Mouse (Mus musculus) layer of hippocampus, adult 18-20 months (tissue): Measurements from ENCODE around the gene Cox4i2. TPM values are rescaled to one million over a fixed set of nuclear protein-coding genes. Genes with fewer than 3 reads are reported as not detected.

Experiments used
- DNase-seq, 2 experiments: peaks; one replicate each; pipeline ENCODE4 v3.0.0; 2022; ENCODE audit warnings: low spot score in 2 of 2
- total RNA-seq, 2 experiments: library from RNA; stranded (reverse); gene quantifications; 2 replicates each; pipeline ENCODE4 v1.2.3; 2021

Cox4i2 gene
- total RNA-seq, 2 experiments from 2014 or later: 1.1 to 2.3 TPM

DNA sequence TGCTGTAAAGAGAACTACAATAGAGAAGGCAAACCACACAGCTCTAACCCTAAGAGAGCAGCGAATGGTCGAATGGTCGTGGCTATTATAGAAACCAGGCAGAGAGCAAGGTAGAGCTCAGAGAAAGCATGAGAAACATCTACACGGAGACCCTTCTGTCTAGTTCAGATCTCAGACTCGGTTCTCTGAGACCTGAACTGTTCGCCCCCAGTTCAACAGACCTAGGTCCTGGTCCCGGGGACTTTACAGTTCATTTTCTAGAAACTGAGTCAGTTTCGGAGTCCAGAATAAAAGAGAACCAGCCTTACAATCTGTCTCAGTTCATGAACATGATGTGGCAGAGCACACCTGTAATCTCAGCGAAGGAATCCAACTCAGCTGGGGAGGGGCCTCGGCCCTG, 19.5 kb upstream of the Cox4i2 start:
- DNase-seq: no peak

DNA sequence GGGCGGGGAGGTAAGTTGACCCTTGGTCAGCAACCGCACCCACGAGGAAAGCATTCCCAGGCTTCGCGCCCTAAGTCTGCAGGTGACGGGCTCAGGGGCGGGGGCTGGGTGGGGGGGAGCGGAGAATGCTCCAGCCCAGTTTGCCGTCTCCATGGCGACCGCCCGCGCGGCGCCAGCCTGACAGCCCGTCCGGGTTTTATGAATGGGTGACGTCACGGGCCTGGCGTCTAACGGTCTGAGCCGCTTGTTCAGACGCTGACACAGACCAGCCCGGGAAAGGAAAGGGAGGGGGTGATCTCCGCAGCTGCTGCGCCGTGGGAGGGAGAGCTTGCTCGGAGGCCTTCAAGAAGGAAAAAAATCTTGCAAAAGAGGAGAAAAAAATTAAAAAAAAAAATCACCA, 19.0 kb upstream of the Cox4i2 start:
- peak; percentile 90 to 92 for DNase-seq

DNA sequence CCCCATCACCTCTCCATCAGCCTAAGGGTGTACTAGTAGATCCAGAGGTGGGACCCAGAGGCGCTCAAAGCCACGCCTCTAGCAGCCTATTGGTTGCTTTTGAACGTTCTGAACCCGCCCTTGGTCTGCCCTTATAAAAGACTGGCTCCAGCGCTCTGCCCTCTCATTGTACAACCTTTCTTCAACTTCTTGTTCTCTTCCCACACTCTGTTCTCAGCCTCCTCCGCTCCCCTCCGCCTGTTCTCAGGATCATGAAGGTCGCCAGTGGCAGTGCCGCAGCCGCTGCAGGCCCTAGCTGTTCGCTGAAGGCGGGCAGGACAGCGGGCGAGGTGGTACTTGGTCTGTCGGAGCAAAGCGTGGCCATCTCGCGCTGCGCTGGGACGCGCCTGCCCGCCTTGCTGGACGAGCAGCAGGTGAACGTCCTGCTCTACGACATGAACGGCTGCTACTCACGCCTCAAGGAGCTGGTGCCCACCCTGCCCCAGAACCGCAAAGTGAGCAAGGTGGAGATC, 17.8 kb upstream of the Cox4i2 start, which contains the start of gene Id1:
Id1 (plus strand) TSS at position 162 of the 512 bp plus-strand sequence.
- DNase-seq: peak in 1 of 2 experiments; percentile 46

DNA sequence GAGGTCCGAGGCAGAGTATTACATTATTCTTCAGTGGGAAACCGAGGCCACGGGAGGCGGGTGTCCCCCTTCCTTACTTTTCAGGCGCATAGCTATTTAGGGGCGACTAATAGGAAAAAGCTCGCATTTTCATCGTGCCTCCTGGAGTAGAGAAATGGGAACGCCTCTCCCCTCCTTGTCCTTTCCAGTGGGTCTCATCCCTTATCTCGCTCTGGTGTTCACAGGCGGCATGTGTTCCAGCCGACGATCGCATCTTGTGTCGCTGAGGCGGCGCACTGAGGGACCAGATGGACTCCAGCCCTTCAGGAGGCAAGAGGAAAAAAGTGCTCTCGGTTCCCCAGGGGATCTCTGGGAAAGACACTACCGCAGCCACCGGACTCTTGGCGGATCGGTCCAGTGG, 17.2 kb upstream of the Cox4i2 start:
- no peak for DNase-seq

DNA sequence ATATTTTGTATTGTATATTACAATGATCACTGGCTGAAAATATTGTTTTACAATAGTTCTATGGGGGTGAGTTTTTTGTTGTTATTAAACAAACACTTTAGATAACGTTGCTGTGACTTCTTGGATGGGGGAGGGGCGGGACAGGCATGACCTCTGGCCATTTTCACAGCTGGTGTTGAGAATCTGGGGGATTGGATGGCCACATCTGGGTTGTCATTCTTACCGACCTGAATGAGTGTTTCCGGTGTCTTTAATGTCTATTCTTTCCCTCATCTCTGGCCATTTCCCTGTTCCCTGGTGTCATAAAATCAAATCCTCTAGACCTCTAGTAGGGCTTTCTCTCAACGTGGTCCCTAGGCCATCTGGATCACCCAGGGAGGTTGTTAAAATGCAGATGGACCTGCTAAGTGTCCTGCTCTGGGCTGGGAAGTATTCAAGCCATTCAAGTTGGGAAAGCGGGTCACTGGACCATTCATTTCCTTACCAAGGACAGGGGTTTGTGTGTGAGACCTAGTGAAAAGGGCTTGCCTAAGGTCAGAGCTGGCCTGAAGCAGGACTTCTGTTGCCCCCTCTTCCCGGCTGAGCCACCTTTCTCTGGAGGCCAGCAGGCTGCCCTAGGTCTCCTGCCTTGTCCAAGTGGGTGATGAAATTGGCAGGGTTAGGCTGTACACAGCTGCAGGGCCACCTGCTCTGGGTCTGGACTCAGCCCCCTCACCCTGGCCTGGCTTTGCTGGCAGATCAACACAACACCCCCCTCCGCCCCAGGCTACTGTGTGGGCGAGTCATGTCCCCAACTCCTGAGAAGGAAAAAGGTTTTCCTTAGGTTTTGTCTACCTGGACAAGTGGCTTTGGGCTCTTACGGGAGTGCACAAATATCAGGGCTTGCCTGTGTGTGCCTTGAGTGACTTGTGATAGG, 16.4 kb upstream of the Cox4i2 start:
- DNase-seq: no peak

DNA sequence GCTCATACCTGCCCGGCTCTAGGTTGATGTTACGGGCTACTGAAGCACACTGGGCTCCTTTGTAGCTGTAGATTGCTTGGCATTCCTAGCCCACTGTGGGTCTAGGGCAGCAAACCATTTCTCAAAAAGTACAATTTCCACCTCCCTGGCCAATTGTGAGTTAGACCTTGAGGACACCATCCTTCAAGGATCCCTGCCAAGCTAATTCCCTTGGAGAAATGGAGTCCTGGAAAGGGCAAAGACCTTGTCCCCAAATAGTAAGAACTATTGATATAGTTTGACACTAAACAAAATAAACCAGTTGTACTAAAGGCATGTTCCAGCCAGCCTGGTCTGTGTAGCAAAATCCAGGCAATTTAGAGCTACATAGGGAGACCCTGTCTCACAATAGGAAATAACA, 15.6 kb upstream of the Cox4i2 start:
- no peak for DNase-seq

DNA sequence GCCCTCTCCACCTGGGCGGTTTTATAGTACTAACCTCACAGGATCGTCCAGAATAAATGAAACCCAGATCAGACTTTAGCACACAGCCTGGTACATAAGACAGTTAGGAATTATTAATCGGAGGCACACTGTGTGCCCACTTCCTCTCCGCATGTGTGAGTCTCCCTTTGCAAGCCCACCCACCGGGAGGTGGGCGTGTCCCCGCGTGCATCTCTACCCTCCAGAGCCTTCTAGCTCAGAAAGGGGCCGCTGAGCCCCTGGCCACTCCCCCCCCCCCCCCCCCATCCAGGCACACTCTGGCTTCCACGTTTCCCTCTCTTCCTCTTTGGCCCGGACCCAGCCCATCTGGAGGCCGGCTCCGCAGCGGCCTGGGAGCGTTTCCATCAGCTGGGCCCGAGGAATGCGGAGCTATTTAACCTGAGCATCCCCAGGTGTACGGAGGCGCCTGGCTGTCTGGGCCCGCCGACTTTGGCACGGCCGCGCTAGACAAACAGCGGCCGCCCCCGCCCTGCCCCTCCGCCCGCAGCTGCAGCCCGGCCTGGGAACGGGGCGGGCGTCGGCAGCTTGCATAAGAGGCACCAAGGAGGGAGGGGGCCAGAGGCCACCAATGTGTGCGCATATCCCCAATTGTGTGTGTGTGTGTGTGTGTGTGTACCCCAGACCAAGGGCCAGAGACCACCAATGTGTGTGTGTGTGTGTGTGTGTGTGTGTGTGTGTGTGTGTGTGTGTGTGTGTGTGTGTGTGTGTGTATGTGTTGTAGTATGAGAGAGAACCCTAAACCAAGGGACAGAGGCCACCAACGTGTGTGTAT, 14.7 kb upstream of the Cox4i2 start:
- no peak for DNase-seq

DNA sequence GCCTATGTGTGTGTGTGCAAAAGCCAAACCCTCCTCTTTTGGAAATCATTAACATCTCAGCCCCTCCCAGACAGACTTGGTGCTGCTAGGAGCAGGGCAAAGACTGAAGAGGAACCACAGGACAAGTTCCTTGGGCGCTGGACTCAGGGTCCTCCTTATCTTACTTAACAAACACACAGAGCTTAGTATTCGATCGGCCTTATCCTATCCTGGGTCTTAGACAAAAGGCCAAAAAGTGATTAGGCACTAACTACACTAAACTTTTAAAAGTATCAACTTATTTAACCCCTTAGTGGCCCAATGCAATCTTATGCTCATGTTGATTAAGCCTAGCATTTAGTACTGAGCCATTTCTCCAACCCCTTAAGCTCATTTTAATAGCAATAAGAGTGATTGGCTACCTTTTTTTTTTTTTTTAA, 14.1 kb upstream of the Cox4i2 start:
- DNase-seq: no peak

DNA sequence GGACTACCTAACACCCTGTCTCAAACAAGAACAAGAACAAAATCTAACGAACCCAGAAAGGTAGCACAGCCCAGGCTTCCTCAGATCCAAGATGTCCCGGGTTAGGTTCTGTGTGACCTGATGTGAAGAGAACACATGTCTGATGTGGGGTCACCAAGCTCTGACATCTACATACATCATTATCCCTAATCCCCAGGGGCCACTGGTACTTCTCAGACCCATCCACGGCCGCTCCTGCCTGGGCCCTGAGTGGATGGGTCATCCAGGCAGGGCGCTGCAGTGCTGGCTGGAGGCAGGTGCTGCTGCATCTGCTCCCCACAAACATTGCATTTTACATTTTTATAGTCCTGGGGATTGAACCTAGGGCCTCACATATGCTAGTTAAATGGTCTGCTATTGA, 13.5 kb upstream of the Cox4i2 start:
- no peak for DNase-seq

DNA sequence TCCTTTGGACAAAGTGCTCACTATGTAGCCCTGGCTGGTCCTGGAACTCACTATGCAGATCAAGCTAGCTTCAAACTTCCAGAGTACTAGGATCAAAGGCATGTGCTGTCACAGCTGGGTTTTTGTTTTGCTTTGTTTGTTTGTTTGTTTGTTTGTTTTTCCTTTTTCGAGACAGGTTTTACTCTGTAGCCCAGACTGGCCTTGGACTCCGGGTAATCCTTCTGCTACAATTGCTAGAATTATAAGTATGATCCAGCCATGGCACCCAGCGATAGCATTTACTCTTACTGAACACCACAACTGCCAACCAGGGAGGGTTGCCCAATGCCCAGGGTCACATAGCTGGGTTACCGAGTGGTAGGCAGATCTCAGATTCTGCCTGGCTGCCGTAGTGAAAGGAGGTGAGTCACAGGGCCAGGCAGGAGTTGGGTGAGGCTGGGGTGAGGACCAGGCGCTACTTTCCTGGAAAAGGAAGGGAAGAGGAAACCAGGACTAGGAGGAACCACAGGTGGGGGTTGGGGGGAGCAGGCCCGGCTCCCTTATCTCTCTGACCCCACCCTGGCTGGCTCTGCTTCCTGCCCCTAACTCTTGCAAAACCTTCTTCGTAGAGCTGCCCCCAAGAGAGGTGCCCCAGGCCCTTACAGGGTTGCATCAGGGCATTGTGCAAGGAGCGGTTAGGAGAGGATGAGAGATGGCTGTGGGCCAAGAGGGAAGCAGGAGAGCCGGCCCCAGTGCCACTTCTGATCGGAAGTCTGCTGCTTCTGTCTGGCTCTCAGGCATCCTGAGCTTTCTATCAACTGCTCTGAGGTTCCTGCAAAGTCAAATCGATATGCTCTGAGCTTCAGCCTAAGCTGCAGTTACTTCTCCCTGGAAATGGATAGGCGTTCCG, 12.6 kb upstream of the Cox4i2 start:
- no peak for DNase-seq

DNA sequence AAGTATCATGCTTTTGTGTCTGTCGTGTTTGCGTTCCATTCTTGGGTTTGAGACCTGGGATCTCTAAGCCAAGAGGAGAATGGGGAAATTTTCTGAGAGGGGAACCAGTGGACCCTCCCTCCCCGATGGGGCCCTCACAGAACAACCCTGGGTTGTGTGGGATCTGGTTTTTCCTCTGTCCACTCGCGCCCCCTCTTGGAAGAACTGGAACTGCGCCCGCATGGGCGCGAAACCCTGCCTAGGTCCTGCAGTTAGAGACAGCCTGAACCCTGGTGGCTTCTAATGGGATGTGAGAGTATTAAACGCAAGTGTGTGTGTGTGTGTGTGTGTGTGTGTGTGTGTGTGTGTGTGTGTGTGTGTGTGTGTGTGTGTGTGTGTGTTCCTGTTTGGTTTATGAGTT, 11.5 kb upstream of the Cox4i2 start:
- no peak for DNase-seq

DNA sequence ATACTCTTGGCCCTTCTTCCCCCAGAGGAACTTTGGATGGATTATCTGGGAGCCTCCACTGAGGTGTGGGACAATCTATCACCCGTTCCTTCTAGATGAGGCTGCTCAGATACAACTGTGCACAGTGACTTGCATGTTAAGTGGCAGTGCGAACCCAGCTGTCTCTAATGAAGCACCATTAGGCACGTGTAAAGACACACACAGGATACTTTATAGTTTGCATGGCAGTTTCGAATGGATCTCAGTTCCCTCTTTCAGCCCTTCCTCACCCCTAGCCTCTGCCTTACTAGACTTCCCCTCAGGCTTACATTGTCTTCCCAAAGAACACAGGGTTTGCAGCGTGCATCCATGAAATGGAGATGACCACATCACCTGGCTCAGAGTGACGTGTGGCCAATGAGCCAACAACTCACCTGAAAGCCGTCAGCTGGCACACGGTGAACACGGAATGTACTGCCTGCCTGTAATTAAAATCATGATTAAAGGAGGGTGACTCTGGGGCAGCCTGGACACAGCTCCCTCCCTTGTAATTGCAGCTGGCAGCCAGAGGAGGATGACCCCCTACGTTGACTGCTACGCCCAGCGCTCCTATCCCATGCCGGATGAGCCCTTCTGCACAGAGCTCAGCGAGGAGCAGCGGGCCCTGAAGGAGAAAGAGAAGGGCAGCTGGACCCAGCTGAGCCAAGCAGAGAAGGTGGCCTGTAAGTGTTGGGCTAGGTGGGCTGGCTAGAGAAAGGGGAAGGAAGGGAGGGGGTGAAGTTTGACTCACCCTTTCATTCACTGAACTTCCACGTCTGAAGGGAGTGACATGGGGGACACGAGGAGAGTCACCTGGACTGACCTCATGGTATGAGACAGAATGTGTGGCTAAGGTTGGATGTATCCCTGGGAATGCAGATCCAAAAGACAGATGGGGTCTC, 2.8 kb downstream of the Cox4i2 start:
- no peak for DNase-seq

DNA sequence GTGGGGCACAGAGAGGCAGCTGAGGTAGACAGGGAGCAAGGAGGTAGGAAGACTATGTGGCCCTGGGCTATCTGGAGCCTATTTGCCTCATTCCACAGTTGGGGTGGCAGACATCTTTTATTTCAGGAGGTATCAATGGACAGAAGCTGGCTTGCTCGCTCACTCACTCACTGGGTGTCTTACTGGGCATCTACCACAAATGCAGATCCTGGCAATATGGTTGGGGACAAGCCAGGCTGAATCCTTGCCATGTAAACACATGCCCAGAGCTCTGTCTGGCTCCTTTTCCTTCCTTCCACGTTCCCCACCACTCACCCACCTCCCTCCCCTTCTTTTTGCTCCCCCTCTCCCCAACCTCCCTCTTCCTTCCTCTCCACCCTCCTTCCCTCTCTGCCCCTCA, 3.5 kb downstream of the Cox4i2 start:
- DNase-seq: no peak

DNA sequence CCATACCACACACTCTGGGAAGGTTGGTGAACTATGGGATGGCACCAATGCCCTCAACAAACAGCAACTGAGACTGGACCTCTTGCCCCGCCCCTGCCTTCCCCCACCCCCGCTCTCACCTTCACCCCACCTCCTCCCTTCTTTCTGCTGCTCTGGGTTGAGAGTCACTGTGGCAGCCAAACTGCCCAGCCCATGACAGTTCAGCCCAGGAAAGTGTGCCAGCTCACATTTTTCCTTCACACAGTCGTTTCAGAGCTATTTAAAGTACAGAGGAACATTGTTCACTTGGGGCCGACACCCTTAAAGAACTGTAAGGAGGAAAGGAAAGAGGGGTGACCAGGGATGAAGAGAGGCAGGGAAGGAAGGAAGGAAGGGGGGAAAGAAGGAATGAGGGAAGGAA, 4.4 kb downstream of the Cox4i2 start:
- DNase-seq: no peak

DNA sequence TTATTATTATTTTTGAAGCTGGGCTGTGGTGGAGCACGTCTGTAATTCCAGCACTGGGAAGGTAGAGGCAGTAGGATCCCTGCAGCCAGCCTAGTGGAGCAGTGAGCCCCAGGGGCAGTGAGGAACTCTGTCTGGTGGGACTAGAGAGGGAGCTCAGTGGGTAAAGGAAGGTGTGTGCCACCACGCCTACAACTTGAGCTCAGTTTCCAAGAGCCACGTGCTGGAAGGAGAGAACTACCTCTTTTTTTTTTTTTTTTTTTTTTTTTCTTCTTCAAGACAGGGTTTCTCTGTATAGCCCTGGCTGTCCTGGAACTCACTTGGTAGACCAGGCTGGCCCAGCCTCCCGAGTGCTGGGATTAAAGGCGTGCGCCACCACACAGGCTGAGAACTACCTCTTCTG, 9.3 kb downstream of the Cox4i2 start:
- no peak for DNase-seq

DNA sequence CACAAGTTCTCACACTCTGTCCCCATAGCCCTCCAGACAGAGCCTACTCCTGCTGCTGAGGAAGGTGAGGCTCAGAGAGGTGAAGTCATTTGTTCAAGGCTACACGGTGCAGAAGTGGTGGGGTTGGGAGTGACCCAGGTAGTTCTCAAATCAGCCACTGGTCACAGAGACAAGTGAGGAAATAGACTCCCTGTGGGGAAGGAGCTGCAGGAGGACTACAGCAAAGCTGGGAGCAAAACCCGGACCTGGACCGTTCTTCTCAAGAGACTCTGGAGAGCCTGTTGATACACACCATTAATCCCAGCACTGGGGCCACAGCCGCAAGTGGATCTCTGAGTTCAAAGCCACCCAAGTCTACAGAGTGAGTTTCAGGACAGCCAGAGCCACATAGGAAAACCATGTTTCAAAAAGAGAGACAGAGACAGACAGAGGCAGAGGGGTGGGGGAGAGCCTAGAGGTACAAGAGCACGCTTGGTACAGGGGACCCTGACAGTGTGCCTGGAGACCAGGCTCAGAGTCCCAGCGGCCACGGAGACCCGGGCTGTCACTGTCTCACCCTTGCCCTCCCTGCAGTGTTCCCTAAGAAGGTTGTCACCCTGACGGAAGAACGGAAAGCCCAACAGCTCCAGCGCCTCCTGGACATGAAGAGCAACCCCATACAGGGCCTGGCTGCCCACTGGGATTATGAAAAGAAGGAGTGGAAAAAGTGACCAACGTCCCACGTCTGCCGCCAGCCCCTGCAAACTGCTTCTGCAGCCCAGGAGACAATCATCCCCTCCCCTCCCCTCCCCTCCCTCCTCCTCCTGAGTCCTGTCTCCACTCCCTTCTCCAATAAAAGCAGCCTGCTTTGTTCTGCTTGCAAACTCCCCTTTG, 10.4 kb downstream of the Cox4i2 start:
- no peak for DNase-seq

DNA sequence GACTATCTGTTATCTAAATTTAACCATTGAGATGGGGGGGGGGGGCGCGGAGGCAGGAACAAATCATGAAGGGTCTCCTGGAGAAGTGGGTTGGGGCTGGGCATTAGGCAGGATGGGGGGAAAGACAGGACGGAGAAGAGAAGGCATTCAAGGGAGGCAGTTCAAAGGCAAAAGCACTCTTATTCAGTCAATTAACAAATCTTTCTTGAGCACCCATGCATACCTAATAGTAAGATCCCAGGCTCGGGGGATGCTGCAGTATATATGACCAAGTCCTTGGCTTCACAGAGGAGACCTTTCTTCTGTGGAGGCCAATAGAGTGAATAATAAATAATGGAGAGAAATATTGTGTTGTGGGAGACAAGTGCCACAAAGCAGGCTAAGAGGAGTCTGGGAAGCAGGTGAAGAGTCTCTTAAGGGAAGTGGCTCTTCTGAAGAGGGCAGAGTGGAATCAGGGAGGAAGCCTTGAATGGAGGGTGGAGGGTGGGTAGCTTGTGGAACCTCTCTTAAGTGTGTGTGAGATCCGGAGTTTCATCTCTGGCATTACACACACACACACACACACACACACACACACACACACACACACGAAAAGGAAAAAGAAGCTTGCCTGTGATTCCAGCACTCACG, 11.2 kb downstream of the Cox4i2 start:
- DNase-seq: no peak

DNA sequence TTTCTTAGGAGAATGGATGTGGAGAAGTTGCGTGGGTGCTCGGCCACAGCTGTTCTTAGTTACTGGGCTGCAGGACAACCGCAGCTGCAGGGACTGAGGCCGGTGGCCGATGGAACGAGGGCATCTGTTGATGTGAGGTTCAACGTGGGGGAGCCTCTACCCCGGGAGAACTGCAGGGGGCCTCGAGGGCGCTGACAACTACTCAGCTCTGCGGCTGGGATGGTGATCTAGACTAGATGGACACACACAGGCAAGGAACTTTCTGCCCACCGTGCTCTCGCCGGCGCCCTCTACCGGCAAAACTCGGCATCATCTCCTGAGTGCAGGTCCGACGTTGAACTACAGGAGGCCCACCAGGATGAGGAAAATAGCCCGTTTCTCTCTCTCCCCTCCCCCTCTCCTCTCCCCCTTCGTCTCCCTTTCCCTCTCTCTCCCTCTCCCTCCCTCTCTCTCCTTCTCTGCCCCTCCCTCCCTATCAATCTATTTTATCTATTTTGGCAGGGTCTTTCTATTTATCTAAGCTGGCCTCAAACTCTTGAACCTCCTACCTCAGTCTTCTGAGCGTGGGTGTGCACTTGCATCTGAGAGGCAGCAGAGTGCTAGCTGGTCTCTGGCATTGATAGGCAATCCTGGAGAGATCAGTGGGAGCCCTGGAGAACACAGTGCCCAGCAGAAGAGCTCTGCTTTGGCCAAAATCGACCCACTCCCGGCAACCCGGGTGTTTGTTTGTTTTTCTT, 12.6 kb downstream of the Cox4i2 start:
- peak; percentile 68 to 89 for DNase-seq
